Mouse (Mus musculus) left cerebral cortex, adult 9 months (tissue): Measurements from ENCODE around the gene Wdfy2.

Source experiments
- DNase-seq, 2 experiments: peaks; one replicate each; pipeline ENCODE4 v3.0.0; 2022; ENCODE audit warnings: low spot score in 2 of 2

The Wdfy2 gene

GRCm38 (mm10) chr14:62842976-62843375, 5.5 kb downstream of the Wdfy2 start:
- DNase-seq: no peak

DNA sequence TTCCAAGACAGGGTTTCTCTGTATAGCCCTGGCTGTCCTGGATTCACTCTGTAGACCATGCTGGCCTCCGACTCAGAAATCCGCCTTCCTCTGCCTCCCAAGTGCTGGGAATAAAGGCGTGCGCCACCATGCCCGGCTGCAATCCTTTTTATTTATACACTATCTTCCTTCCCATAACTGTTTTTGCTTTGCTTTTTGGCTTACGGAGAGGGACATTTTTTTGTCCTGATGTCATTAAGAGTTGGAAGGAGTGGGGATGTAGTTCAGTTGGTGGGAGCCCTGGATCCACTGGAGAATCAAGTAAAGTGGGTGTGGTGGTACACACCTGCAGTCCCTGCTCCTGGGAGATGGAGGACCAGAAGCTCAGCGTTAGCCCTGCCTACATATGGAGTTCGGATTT, 6.7 kb downstream of the Wdfy2 start:
- no peak for DNase-seq

DNA sequence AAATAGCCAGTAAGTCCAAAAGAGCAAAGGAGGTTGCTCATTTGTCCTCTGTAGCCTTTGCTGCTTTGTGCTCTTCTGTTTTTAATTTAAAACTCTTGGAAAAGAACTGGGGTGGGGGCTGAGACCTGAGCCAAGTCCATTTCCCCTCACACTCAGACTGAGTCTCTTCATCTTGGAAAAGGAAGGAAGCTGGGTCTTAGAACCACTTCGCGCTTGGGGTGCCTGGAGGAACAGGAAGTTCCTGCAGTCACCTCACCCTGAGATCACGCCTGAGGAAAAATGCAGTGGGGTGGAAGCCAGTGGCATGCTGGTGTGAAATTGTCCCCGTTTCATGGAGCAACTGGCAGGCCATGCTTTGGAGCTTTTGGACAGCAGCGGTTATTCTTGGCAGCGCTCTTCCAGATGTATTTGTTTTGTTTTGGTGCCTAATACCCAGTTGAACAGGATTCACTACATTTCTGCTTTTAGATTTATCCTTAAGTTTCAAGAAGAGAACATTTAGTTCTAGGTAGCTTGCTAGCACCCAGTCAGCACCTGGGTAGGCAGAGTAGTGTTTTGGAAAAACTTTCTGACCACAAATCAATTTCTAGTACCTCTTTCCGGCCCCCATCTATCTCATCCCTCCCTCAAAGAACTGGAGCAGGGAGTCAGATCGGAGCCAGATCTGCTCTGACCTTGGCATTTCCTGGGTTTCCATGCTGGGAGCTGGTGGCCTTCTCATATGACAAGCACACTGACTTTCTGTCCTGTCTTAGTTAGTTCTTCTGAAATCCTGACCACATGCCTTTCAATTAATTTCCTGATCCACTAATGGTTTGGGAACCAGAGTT, 7.7 kb downstream of the Wdfy2 start:
- DNase-seq: no peak

DNA sequence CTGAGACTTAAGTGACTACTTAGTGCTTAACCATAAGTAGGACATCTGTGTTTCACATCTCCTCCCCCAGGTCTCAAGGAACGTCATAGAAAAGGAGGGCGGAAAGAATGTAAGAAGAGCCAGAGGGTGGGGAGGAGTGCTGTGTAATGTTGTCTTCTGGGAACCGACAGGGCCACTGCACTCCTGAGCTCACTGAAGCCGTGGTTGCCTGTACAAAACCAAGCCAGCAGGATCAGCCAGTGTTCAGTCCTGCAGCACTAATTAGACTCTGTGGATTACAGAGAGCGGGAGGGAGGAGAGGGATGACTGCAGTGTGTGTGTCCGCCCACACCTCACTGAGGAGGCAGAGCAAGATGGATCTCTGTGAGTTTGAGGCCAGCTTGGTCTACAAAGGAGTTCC, 13.5 kb downstream of the Wdfy2 start:
- peak in 1 of 2 experiments; percentile 46 for DNase-seq

- DNase-seq: no peak
Observed at GRCm38 (mm10) chr14:62852840-62853239, 15.4 kb downstream of the Wdfy2 start.

GRCm38 (mm10) chr14:62855077-62855835, 17.8 kb downstream of the Wdfy2 start:
- DNase-seq: no peak

GRCm38 (mm10) chr14:62855863-62856262, 18.4 kb downstream of the Wdfy2 start:
- no peak for DNase-seq

DNA sequence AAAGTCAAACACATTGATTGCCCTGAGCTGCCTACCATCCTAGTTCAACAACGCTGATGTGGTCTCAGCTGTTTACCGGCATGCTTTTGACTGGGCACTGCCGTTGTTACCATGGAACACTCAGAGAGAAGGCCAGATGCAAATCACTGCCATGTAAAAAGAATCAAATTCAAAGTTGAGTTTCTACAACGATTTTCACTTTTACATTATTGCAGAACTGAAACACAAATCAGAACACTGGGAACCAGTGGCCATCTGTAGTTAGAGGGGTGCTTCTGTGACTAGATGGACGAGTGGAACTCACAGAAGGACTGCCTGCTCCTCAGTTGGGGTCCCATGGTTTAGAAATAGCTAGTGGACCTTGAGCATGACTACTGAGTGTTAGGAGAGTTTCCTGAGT, 19.0 kb downstream of the Wdfy2 start:
- no peak for DNase-seq

GRCm38 (mm10) chr14:62857879-62858278, 20.4 kb downstream of the Wdfy2 start:
- DNase-seq: no peak

GRCm38 (mm10) chr14:62858311-62858710, 20.8 kb downstream of the Wdfy2 start:
- DNase-seq: no peak

DNA sequence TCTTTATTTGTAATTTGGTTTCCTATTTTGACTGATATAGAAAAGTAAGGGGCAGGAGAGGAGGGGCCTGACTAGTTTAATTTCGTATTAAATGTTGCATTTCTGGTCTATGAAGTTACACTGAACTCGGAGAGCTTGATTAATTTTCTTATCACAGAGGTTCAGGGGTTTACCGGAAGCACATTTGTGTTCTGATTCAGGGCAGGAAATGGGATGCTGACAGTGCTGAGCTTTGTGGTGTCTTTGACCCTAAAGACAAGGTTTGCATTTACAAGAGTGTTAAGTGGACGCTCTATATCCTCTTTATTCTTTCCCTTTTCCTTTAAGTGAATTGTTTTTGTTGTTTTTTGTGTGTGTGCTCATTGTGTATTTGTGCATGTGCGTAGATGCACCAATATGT, 25.1 kb downstream of the Wdfy2 start:
- DNase-seq: no peak

DNA sequence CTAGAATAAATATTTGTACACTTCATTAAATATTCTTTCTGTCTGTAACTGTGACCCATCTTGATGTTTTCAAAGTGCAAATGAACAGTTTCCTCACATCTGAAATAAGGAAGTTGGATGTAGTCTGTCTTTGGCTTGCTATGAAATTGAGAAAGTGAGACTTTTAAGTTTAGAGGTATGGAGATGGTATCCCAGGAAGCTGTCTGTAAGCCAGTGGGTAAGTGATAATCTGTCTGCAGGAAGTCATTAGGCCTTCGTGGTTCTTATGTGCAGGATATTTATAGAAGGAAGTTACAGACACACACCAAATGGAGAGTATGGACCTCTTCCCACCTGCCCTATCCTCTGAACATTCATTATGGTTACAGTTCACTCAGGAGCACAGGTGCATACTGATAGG, 26.8 kb downstream of the Wdfy2 start:
- DNase-seq: no peak

- DNase-seq: no peak
Observed at GRCm38 (mm10) chr14:62865405-62865804, 27.9 kb downstream of the Wdfy2 start.

- DNase-seq: no peak
Observed at GRCm38 (mm10) chr14:62867069-62867468, 29.6 kb downstream of the Wdfy2 start.

DNA sequence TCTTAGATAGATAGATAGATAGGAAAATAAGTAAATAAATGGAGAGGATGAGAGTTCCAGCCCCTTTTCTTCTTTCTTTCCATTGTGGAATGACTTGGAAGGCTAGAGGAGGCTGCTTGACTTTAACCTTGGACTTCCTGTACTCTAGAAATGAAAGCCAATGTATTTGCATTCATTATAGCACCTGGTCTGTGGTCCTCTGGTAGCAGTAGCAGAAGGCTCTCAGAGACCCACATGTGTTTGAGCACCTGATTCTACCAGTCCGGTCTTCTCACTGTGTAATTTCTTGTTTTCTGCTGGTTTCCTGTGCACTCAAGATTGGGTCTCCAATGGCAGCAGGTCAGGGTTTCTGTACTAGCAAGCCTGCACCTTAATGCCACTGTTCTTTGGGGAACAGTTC, 30.1 kb downstream of the Wdfy2 start:
- DNase-seq: no peak

GRCm38 (mm10) chr14:62868254-62868653, 30.8 kb downstream of the Wdfy2 start:
- DNase-seq: no peak

GRCm38 (mm10) chr14:62870238-62870638, 32.8 kb downstream of the Wdfy2 start:
- DNase-seq: no peak

GRCm38 (mm10) chr14:62871431-62871830, 34.0 kb downstream of the Wdfy2 start:
- no peak for DNase-seq

DNA sequence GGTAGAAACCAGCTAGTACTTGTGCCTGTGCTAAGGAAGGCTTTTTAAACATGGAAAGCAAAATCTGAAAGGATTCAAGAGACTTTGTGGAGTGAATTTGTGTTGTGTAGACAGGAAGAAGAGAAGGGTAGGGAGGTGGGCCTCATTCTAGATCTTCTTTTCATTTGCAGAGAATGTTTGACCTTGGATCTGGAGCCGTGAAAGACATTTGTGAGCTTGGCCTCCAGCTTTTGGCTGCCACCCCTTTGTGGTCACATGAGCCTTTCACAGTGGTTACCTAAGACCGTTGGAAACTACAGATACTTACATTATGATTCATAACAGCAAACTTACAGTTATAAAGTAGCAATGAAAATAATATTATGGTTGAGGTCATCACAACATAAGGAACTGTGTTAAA, 34.5 kb downstream of the Wdfy2 start:
- DNase-seq: no peak

GRCm38 (mm10) chr14:62873820-62874219, 36.3 kb downstream of the Wdfy2 start:
- DNase-seq: no peak

GRCm38 (mm10) chr14:62874348-62874747, 36.9 kb downstream of the Wdfy2 start:
- DNase-seq: no peak

GRCm38 (mm10) chr14:62878076-62878475, 40.6 kb downstream of the Wdfy2 start:
- DNase-seq: no peak
